Mouse (Mus musculus): ENCODE data around the gene Olfr609.
"Not testable (repeated sequence)": the region's sequence is repeated elsewhere in the genome, so short reads cannot be mapped to it uniquely, and the experiment has no call there.

The Olfr609 gene

DNA sequence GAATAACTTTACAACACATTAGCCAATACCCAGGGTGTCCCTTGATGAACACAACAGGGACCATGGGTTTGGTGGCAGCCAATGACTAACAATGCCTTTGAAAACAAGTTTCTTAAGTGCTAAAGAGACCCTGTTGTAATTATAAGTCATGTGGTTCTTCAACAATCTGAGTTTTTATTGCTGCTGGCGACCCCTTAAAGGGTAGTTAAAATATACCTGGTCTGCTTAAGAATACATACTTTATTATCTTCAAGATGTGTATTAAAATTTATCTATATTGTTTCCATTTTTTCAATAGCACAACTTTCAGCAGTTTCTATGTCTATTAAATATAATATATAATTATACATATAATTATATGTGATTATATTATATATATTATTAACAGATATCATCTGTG, at the start of gene Olfr609:
Gene Olfr609, minus strand, starts transcription at position 101 of the 400 bp plus-strand sequence.
- no peak for DNase-seq (ENCODE audit: low spot score in 2 of 2)

DNA sequence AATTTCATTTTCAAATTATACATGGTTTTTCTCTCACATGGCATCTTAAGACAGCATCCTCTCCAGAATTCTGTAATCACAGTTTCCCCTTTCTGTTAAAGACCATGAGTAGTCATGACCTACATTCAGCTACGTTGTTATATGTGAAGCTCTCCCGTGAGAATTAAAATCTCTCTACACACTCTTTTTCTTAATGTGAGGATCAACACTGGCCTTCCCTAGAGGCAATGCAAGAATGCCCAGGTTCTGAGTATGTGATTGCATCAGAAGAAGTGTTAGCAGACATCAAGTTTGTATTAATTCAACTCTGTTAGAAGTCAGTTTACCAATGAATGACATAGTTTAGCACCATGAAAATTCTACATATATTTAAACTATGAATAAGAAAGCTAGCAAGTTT, 44.8 kb upstream of the Olfr609 start, which contains the start of gene Olfr612:
Gene Olfr612, minus strand, starts transcription at position 101 of the 400 bp plus-strand sequence.
- not testable (repeated sequence) for DNase-seq (ENCODE audit: low spot score in 2 of 2)

GRCm38 (mm10) chr7:103520746-103521145, 22.9 kb upstream of the Olfr609 start, which contains the start of gene Olfr611:
Olfr611 (minus strand) TSS chr7:103520846.
- DNase-seq (ENCODE audit: low spot score in 2 of 2): not testable (repeated sequence)

DNA sequence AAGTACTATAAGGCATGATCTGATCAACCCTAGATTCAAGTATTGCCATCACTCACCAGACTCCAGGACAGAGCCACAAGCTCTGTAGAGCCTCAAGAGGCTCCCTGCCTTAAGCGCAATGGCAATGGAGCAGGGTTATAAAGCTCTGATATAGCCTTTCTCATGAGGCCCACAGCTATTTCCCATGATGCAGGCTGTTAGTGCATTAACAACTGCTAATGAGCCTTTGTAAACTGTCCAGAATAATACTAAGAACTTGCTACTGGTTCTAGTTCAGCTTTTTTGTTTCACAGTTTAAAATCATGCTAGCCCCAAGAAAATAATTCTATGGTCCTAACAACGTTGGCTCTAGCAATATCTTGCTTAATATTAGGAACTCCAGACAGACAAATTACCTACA, 14.2 kb upstream of the Olfr609 start, which contains the start of gene Olfr610:
Gene Olfr610, minus strand, starts transcription at position 101 of the 400 bp plus-strand sequence.
- no peak for DNase-seq (ENCODE audit: low spot score in 2 of 2)

GRCm38 (mm10) chr7:103477106-103477505, 20.8 kb downstream of the Olfr609 start:
- DNase-seq (ENCODE audit: low spot score in 2 of 2): not testable (repeated sequence)

DNA sequence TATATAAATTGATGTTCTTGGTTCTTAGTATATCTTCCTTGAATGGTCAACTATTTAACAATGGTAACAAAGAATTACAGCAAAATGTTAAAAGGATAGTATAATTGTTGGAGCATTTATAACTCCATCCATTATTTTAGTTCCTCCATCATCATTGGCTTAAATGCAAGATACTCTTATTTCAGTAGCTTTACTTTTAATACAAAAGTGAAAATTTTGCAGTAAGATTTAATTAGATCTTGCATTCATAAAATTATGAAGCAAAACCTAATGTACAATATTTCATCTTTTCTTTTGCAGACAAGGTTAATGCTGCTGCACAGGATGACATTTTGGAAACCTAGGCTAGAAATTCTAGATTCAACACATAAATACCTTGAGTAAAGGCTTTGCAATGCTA, 28.3 kb downstream of the Olfr609 start, which contains the start of gene Olfr608:
Gene Olfr608, plus strand, starts transcription at position 301 of the 400 bp plus-strand sequence.
- no peak for DNase-seq (ENCODE audit: low spot score in 2 of 2)

DNA sequence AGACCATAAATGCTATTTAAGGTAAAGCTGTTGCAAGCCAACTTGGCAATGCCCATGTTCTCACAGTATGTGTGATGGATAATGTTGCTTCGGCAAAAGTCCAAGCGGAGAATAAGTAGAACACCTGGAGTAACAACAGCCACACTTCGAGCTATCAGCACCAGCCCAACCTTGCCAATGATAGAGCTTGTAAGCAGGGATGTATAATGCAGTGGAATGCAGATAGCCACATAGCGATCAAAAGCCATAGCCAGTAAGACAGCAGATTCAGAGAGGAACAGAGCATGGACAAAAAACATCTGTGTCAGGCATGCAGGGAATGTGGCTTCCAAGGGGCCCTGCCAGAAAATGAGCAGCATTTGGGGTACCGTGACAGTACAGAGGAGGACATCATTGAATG, 37.3 kb downstream of the Olfr609 start:
- no peak for DNase-seq (ENCODE audit: low spot score in 2 of 2)

GRCm38 (mm10) chr7:103448746-103449145, 49.1 kb downstream of the Olfr609 start, which contains the start of gene Olfr606:
Olfr606 (plus strand) TSS chr7:103449046.
- DNase-seq (ENCODE audit: low spot score in 2 of 2): no peak

GRCm38 (mm10) chr7:103445339-103445738, 52.5 kb downstream of the Olfr609 start, which contains the start of gene Olfr605:
Olfr605 (minus strand) TSS chr7:103445439.
- DNase-seq (ENCODE audit: low spot score in 2 of 2): no peak

Measured in spleen, postnatal 4 days (tissue).